Mouse (Mus musculus) heart, embryonic 12.5 days (tissue): ENCODE results near the gene Col6a1. TPM values are rescaled to one million over a fixed set of nuclear protein-coding genes. Genes with fewer than 3 reads are reported as not detected.

ENCODE experiments used
- ATAC-seq: fragments of 200-750 bp; cut with Nextera tagmentation; 2 replicates; pipeline ENCODE4 v1.8.0; 2017; ENCODE audit warnings: moderate TSS enrichment, moderate library complexity; ENCODE audit not compliant: insufficient number of reproducible peaks, low FRiP score
- H3K27ac ChIP-seq: fragments of 300-500 bp; sonication (generic); 2 replicates; pipeline ENCODE4 v1.5.1; 2016; ENCODE audit warnings: mild to moderate bottlenecking, moderate library complexity; ENCODE audit not compliant: poor library complexity, severe bottlenecking
- H3K27me3 ChIP-seq: fragments of 300-500 bp; sonication (generic); replicated peaks from 2 replicates; pipeline ENCODE4 v1.6.1; 2016; ENCODE audit warnings: mild to moderate bottlenecking, moderate library complexity
- H3K36me3 ChIP-seq: fragments of 300-500 bp; sonication (generic); 2 replicates; pipeline ENCODE4 v1.6.1; 2016; ENCODE audit warnings: mild to moderate bottlenecking, moderate library complexity
- H3K4me1 ChIP-seq: fragments of 300-500 bp; sonication (generic); replicated peaks from 2 replicates; pipeline ENCODE4 v1.6.1; 2016; ENCODE audit warnings: mild to moderate bottlenecking
- H3K4me2 ChIP-seq: fragments of 300-500 bp; sonication (generic); 2 replicates; pipeline ENCODE4 v1.6.1; 2016; ENCODE audit warnings: mild to moderate bottlenecking, moderate library complexity
- H3K4me3 ChIP-seq: fragments of 300-500 bp; sonication (generic); 2 replicates; pipeline ENCODE4 v1.5.1; 2016; ENCODE audit warnings: mild to moderate bottlenecking
- H3K9ac ChIP-seq: fragments of 300-500 bp; sonication (generic); 2 replicates; pipeline ENCODE4 v1.6.1; 2016; ENCODE audit warnings: mild to moderate bottlenecking, moderate library complexity
- H3K9me3 ChIP-seq: fragments of 300-500 bp; sonication (generic); replicated peaks from 2 replicates; pipeline ENCODE4 v1.6.1; 2016; ENCODE audit warnings: mild to moderate bottlenecking, moderate library complexity
- WGBS: fragments of 180-500 bp; shearing (Covaris S2); methylation state at CpG from one replicate; pipeline ENCODE4 v1.1.7; 2016; 5-methylcytosine and 5-hydroxymethylcytosine counted together
- polyA plus RNA-seq: library from polyadenylated mRNA; unstranded; fragments of >200 nt; fragmentation: Nextera tagmentation; extraction: Ambion mirVana; gene quantifications from 2 replicates; pipeline ENCODE4 v1.2.1, GENCODE M21; 2016

Col6a1 gene
- polyA plus RNA-seq, 1 experiment from 2014 or later = 35.9 TPM

GRCm38 (mm10) chr10:76678122-76678521 lies 47.8 kb downstream of the Col6a1 start:
- Histone ChIP-seq H3K4me1 (peaks cover 11% of the 10 kb centered on the region; the same call in 1 of the 2 replicates), H3K9ac (no peak overlapping the region), H3K9me3 (0 out of 2 replicates have a peak, but pooled peaks cover 4% of the 10 kb centered on the region), H3K36me3 (no peaks in the 10 kb centered on the region), H3K4me2 (no peak overlapping the region), H3K4me3 (no peak overlapping the region), H3K27me3 (no peaks in the 10 kb centered on the region), H3K27ac (no peak overlapping the region)
- ATAC-seq = no peak
- 54% methylated on average over 7 of the region's 7 CpGs for WGBS

- no peak for ATAC-seq
- H3K9ac ChIP-seq = no peak overlapping the region
- no peak overlapping the region for H3K27ac ChIP-seq
- no peak overlapping the region for H3K4me2 ChIP-seq
- H3K4me1 ChIP-seq = no peaks in the 10 kb centered on the region
- H3K27me3 ChIP-seq = no peaks in the 10 kb centered on the region
- no peaks in the 10 kb centered on the region for H3K36me3 ChIP-seq
- no peak overlapping the region for H3K4me3 ChIP-seq
- H3K9me3 ChIP-seq = 0 out of 2 replicates have a peak, but pooled peaks cover 4% of the 10 kb centered on the region
- 74% methylated on average over 2 of the region's 2 CpGs for WGBS
Observed at GRCm38 (mm10) chr10:76675268-76675667, 50.7 kb downstream of the Col6a1 start.

GRCm38 (mm10) chr10:76674581-76674980 lies 51.4 kb downstream of the Col6a1 start:
- ATAC-seq = no peak
- Histone ChIP-seq H3K27me3 (no peaks in the 10 kb centered on the region), H3K9me3 (0 out of 2 replicates have a peak, but pooled peaks cover 4% of the 10 kb centered on the region), H3K4me2 (no peak overlapping the region), H3K4me3 (no peak overlapping the region), H3K27ac (no peak overlapping the region), H3K4me1 (no peaks in the 10 kb centered on the region), H3K9ac (no peak overlapping the region), H3K36me3 (no peaks in the 10 kb centered on the region)
- WGBS = 82% methylated on average over 6 of the region's 6 CpGs

GRCm38 (mm10) chr10:76671939-76672338 lies 54.0 kb downstream of the Col6a1 start:
- WGBS = 87% methylated on average over 9 of the region's 9 CpGs
- no peak overlapping the region for H3K27ac ChIP-seq
- no peak for ATAC-seq

GRCm38 (mm10) chr10:76668947-76669284 lies 57.1 kb downstream of the Col6a1 start:
- Histone ChIP-seq H3K4me2 (no peak overlapping the region), H3K36me3 (no peaks in the 10 kb centered on the region), H3K27me3 (no peaks in the 10 kb centered on the region), H3K9me3 (peaks cover 13% of the 10 kb centered on the region; the same call in 1 of the 2 replicates), H3K9ac (no peak overlapping the region), H3K4me1 (no peaks in the 10 kb centered on the region), H3K4me3 (no peak overlapping the region), H3K27ac (no peak overlapping the region)
- no peak for ATAC-seq
- WGBS = 51% methylated on average over 7 of the region's 7 CpGs

More at GRCm38 (mm10) chr10:76671939-76672338, 54.0 kb downstream of the Col6a1 start:
- no peak overlapping the region for H3K9ac ChIP-seq
- 0 out of 2 replicates have a peak, but pooled peaks cover under 1% of the 10 kb centered on the region for H3K9me3 ChIP-seq
- H3K36me3 ChIP-seq = no peaks in the 10 kb centered on the region
- H3K4me3 ChIP-seq = no peak overlapping the region
- H3K27me3 ChIP-seq = no peaks in the 10 kb centered on the region
- H3K4me1 ChIP-seq = no peaks in the 10 kb centered on the region
- H3K4me2 ChIP-seq = no peak overlapping the region

- Histone ChIP-seq H3K4me2 (no peak overlapping the region), H3K4me3 (no peak overlapping the region), H3K9ac (no peak overlapping the region), H3K27ac (no peak overlapping the region), H3K9me3 (peaks cover 13% of the 10 kb centered on the region; the same call in 1 of the 2 replicates), H3K36me3 (no peaks in the 10 kb centered on the region), H3K4me1 (no peaks in the 10 kb centered on the region), H3K27me3 (no peaks in the 10 kb centered on the region)
- WGBS = 81% methylated on average over 4 of the region's 4 CpGs
- no peak for ATAC-seq
Observed at GRCm38 (mm10) chr10:76668261-76668946, 57.6 kb downstream of the Col6a1 start.

- H3K9ac ChIP-seq = no peak overlapping the region
- WGBS = 68% methylated on average over 1 of the region's 1 CpGs
- H3K36me3 ChIP-seq = no peaks in the 10 kb centered on the region
- no peaks in the 10 kb centered on the region for H3K4me1 ChIP-seq
- H3K27me3 ChIP-seq = no peaks in the 10 kb centered on the region
- H3K4me3 ChIP-seq = no peak overlapping the region
- ATAC-seq = no peak
- no peak overlapping the region for H3K4me2 ChIP-seq
- peaks cover 13% of the 10 kb centered on the region; the same call in 1 of the 2 replicates for H3K9me3 ChIP-seq
- H3K27ac ChIP-seq = no peak overlapping the region
Observed at GRCm38 (mm10) chr10:76667197-76667805, 58.7 kb downstream of the Col6a1 start.

- 89% methylated on average over 11 of the region's 11 CpGs for WGBS
- Histone ChIP-seq H3K36me3 (no peaks in the 10 kb centered on the region), H3K9ac (no peak overlapping the region), H3K4me3 (no peak overlapping the region), H3K27me3 (no peaks in the 10 kb centered on the region), H3K27ac (no peak overlapping the region), H3K4me2 (no peak overlapping the region), H3K9me3 (peaks cover 13% of the 10 kb centered on the region; the same call in 1 of the 2 replicates), H3K4me1 (no peaks in the 10 kb centered on the region)
- ATAC-seq = no peak
Observed at GRCm38 (mm10) chr10:76665551-76665950, 60.4 kb downstream of the Col6a1 start.

GRCm38 (mm10) chr10:76664156-76665115 lies 61.5 kb downstream of the Col6a1 start:
- Histone ChIP-seq H3K27me3 (no peaks in the 10 kb centered on the region), H3K27ac (no peak overlapping the region), H3K9me3 (peaks cover 13% of the 10 kb centered on the region; the same call in 1 of the 2 replicates), H3K4me3 (no peak overlapping the region), H3K4me2 (no peak overlapping the region), H3K4me1 (no peaks in the 10 kb centered on the region), H3K36me3 (no peaks in the 10 kb centered on the region), H3K9ac (no peak overlapping the region)
- ATAC-seq = no peak
- WGBS = 70% methylated on average over 20 of the region's 20 CpGs
